Mouse (Mus musculus) c-Kit-positive CD71-positive TER-119-negative erythroid progenitor cells, embryonic 14.5 days (primary cell): ENCODE results near the gene Zc3h12c.

Source experiments
- DNase-seq: peaks from one replicate; pipeline ENCODE4 v3.0.0-alpha.2; 2013; ENCODE audit warnings: low read depth

Gene Zc3h12c

DNA sequence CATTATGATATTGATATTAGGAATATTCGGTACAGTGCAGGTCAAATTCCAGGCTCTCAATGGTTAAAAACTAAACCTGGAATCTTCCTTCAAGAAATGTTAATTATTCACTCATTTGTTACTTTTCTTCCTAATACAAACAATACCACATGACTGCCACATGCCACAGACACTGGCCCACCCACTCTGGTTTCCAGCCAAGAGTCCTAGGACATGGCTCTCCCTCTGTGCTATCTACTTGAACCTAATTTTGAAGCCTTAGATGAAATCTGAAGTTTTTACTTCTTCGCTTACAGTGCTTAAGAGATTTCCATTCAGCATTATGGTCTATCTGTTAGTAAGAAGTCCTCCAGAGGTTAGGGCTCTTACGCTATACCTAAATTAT lies 2.7 kb downstream of the Zc3h12c start:
- no peak for DNase-seq

GRCm38 (mm10) chr9:52165076-52165705 lies 3.2 kb downstream of the Zc3h12c start:
- no peak for DNase-seq

DNA sequence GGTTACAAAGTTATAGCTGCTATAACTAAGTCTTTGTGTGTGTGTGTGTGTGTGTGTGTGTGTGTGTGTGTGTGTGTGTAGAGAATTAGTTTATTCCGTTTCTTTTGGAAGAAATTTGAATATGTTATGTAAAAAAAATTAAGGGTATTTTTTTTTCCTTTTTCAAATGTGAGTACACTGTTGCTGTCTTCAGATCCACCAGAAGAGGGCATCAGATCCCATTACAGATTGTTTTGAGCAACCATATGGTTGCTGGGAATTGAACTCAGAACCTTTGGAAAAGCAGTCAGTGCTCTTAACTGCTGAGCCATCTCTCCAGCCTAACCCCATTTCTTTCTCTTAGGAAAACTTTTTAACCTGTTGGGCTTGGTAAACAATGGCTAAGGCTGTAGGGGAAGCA lies 7.9 kb downstream of the Zc3h12c start:
- no peak for DNase-seq

GRCm38 (mm10) chr9:52158561-52158960 lies 9.8 kb downstream of the Zc3h12c start:
- no peak for DNase-seq

- DNase-seq, result no peak
Measured at GRCm38 (mm10) chr9:52155417-52155816, 13.0 kb downstream of the Zc3h12c start.

DNA sequence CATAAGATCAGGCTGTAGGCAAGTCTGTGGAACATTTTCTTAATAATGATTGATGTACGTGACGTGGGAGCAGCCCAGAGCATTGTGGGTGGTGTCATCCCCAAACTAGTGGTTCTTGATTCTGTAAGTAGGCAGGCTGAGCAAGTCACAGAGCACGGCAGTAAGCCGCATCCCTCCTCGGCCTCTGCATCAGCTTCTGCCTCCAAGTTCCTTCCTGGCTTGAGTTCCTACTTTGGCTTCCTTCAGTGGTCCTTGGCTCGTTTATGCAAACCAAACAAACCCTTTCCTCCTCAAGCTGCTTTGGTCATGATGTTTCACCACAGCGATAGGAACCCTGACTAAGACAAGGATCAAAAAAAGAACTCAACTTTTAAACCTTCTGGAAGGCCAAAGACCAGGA lies 14.1 kb downstream of the Zc3h12c start:
- no peak for DNase-seq

- DNase-seq, result no peak
Measured at GRCm38 (mm10) chr9:52152076-52152826, 16.1 kb downstream of the Zc3h12c start.

GRCm38 (mm10) chr9:52149768-52150167 lies 18.6 kb downstream of the Zc3h12c start:
- no peak for DNase-seq

GRCm38 (mm10) chr9:52149286-52149685 lies 19.1 kb downstream of the Zc3h12c start:
- DNase-seq, result no peak

GRCm38 (mm10) chr9:52148831-52149230 lies 19.5 kb downstream of the Zc3h12c start:
- no peak for DNase-seq

DNA sequence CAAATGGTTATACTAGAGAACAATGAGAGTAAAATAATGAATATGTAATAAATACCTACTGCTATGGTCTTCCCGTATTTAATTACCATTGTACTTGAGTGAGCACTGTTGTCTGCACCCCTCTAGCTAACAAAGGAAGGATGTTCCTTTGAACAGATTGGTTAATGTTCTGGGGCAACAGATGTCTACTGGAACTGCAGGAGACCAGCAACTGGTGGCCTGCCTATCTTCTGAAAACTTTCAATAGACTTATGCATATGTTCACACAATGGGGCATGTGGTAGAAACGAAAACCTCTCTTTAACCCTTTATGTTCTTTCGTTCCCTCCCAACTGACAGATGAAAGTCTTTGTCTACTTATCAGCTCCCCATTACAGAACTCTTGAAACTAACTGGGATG lies 20.1 kb downstream of the Zc3h12c start:
- DNase-seq, result no peak

GRCm38 (mm10) chr9:52146241-52146640 lies 22.1 kb downstream of the Zc3h12c start:
- no peak for DNase-seq

DNA sequence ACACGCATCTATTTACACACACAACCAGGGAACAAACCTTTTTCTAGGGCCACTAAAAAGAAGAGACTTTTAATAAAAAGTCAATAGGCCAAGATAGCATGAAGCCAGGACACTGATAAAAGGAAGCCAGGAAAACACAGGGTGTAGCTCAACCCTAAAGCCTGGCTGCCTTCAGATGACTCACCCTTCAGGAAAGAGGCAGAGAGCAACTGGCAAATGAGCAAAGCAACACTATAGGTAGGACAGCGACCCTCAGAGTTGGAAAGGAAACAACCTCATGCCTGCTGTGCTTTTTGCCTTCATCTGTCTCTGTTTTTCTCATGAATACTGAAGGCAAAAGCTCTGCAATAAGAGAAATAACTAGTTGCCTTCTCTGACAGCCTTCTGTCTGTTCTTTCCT lies 35.6 kb downstream of the Zc3h12c start:
- DNase-seq, result no peak

- no peak for DNase-seq
Measured at GRCm38 (mm10) chr9:52130348-52130747, 38.0 kb downstream of the Zc3h12c start.

- no peak for DNase-seq
Measured at GRCm38 (mm10) chr9:52125225-52125624, 43.1 kb downstream of the Zc3h12c start.

DNA sequence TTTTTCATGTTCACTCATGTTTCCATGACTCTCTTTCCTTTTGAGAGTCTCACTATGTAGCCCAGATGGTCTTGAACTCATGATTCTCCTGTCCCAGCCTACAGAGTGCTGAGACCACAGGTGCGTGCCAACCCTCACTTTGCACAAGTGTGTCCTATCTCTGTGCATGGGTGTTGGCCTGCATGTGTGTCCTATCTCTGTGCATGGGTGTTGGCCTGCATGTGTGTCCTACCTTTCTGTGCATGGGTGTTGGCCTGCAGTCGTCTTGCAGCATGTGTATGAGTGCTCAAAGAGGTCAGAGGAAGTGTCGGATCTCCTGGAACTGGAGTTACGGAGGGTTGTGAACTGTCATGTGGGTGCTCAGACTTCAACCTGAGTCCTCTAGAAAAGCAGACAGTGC lies 49.2 kb downstream of the Zc3h12c start:
- no peak for DNase-seq

DNA sequence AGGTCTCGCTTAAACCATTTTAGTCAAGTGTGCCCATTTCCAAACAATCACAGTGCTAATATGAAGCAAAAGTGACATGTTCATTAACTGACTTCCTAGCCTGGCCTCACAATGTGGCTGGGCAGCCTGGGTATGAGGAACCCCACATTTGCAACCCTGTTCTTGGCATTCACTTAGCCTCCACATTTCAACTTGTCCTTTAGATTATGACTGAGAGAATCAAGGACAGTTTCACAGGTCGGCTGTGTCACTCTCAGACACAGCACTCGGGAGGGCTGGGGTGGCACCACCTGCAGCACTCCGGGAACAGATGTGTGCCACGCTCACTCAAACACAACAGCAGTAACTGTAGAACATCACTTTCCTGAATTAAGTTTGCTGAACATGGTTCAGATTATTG lies 55.3 kb downstream of the Zc3h12c start:
- DNase-seq, result no peak

DNA sequence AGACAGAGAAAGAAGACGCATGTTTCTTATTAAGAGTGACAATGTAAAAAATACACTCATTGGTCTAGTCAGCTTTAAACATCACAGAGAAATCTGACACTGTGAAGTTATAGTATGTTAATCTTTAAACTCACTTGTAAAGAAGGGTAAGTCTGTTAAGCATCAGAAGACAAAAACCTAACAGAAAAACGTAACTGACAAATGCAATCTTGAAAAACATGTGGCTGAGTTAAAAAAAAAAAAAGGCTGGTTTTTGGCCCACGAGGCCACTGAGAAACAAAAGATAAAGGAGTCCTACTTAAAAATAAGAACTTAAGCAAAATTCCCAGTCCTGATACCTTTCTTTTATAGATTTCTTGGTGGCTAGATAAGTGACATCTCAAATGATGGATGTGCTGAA lies 57.6 kb downstream of the Zc3h12c start:
- DNase-seq, result no peak

DNA sequence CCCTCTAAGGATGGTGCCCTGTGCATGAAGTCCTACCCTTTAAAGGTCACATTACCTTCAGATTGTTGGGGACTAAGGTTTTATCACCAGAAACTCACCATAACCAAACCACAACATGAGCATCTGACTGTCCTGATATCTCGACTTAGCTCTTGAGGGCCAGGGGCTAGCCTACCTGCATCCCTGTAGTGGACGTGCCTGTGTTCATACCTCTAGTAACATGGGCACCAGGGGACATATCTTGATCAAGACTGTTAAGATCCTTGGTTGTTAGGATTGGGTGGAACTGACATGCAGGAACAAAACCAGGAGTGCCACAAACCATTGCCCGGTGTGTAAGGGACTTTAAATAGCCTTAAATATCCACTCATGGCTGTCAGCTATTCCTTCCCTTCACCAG lies 61.2 kb downstream of the Zc3h12c start:
- DNase-seq, result no peak

DNA sequence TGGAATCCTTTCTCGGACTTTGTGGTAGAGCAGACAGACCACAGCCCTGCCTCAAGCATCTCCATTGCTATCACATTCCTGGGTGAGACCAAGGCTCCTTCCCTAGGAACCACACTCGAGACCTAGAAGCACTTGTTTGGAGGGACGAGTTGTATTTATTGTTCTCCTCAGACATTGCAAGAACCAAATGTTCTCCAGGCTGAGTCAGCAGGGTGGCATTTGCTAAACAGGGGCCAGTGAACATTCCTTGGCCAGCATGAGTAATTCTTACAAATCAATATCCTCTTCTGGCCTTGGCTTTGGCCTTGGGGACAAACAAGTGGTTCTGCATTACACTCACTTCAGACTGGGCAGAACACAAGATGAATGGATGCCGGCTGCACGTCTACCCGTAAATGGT lies 62.9 kb downstream of the Zc3h12c start:
- no peak for DNase-seq

GRCm38 (mm10) chr9:52104225-52104615 lies 64.2 kb downstream of the Zc3h12c start:
- no peak for DNase-seq

GRCm38 (mm10) chr9:52103448-52104224 lies 64.7 kb downstream of the Zc3h12c start:
- DNase-seq, result peak; percentile 44
